In the genomic region with DNA sequence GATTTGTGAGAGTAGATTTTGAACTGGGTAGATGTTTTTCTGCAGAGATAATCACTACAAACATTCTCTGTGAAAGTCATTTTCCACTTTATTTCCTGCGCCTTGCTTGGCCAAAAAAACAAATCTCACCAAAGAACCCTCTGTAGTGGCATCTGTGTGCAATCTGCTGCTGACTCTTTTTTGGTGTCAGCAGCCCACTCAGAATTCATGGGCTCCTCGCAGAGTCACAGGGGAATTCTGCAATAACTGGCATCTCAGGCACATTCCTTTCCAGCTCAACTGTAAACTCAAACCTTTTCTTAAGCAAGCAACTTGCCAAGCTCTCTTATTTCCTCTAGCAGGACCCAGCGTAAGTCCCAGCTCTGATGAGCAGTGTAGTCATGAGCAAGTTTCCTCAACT, we compare ENCODE assay signal across 15 mouse cellular contexts.
DNase-seq lines count a peak whose midpoint lies in the region; ATAC-seq and TF ChIP-seq lines count a peak whose summit lies in the region.
"Had no signal": no experiment of that assay in that cellular context is flagged by ENCODE, and none has a peak within 500 bp of the region (broad histone marks: within the 10 kb centered on the region; RNA-seq: fewer than 3 reads in every experiment).

No protein-coding gene starts in this region.

- H3K4me1 ChIP-seq in lung, postnatal 0 days (ENCODE audit: insufficient read depth, low read depth, low read length): no peaks in the 10 kb centered on the region
- H3K4me1 ChIP-seq in intestine, postnatal 0 days (replicated peaks; ENCODE audit: control insufficient read depth, insufficient read depth, low read length): no peaks in the 10 kb centered on the region
- H3K4me1 ChIP-seq: embryonic facial prominence, embryonic 15.5 days; limb, embryonic 13.5 days had no signal

- no peak for TF ChIP-seq EP300 in lung, postnatal 0 days (IDR thresholded peaks at IDR 0.05)

- 48% methylated on average over 3 of the region's 3 CpGs for WGBS in lung, postnatal 0 days
- 69% methylated on average over 3 of the region's 3 CpGs for WGBS in intestine, postnatal 0 days

- no peak overlapping the region for H3K9ac ChIP-seq in lung, postnatal 0 days (replicated peaks; ENCODE audit: low read depth)
- no peak overlapping the region for H3K9ac ChIP-seq in intestine, postnatal 0 days (ENCODE audit: low read depth, low read length)
- H3K9ac ChIP-seq: embryonic facial prominence, embryonic 15.5 days; limb, embryonic 13.5 days had no signal

- peak; percentile 8 for DNase-seq in lung, postnatal 0 days (ENCODE audit: low spot score)
- DNase-seq in lung, postnatal 25 days (ENCODE audit: low spot score): no peak
- DNase-seq in layer of hippocampus, adult 11-12 months (ENCODE audit: low spot score): peak; percentile 79
- peak; percentile 65 to 82 for DNase-seq in left cerebral cortex, adult 9 months (ENCODE audit: low spot score in 2 of 2)
- DNase-seq in telencephalon, adult 2 months (ENCODE audit: low read depth, low spot score): peak; percentile 93
- no peak for DNase-seq in retina, embryonic 14.5 days (ENCODE audit: low spot score)
- DNase-seq in heart, postnatal 14 days: no peak
- DNase-seq: cerebellum, postnatal 10 days; gastrocnemius, postnatal 36 days; lung, postnatal 4 days had no signal

- H3K36me3 ChIP-seq in lung, postnatal 0 days (ENCODE audit: insufficient read depth, low read length): no peaks in the 10 kb centered on the region
- no peaks in the 10 kb centered on the region for H3K36me3 ChIP-seq in intestine, postnatal 0 days (ENCODE audit: control insufficient read depth, insufficient read depth)
- H3K36me3 ChIP-seq: embryonic facial prominence, embryonic 15.5 days; limb, embryonic 13.5 days had no signal

- intact Hi-C loops in heart, postnatal 14 days (cut with DNase I): no loop called here

- H3K27me3 ChIP-seq in lung, postnatal 0 days (replicated peaks; ENCODE audit: insufficient read depth, low read length): no peaks in the 10 kb centered on the region
- H3K27me3 ChIP-seq in intestine, postnatal 0 days (replicated peaks; ENCODE audit: control insufficient read depth, insufficient read depth, low read length): no peaks in the 10 kb centered on the region
- H3K27me3 ChIP-seq: embryonic facial prominence, embryonic 15.5 days; limb, embryonic 13.5 days had no signal

- H3K27ac ChIP-seq in lung, postnatal 0 days (ENCODE audit: low read length): no peak overlapping the region
- no peak overlapping the region for H3K27ac ChIP-seq in intestine, postnatal 0 days (ENCODE audit: low read depth, low read length)
- H3K27ac ChIP-seq: embryonic facial prominence, embryonic 15.5 days; limb, embryonic 13.5 days had no signal

- no peak for ATAC-seq in lung, postnatal 0 days
- no peak for ATAC-seq in intestine, postnatal 0 days
- ATAC-seq: CD4-positive, CD25-positive, alpha-beta regulatory T cell, adult 4 months; midbrain, embryonic 16.5 days had no signal

- TF ChIP-seq CTCF in lung, postnatal 0 days (IDR thresholded peaks at IDR 0.05): no peak
- TF ChIP-seq CTCF in intestine, postnatal 0 days (IDR thresholded peaks at IDR 0.05; ENCODE audit: low read depth): no peak

- H3K4me3 ChIP-seq in lung, postnatal 0 days (ENCODE audit: low read depth, low read length): no peak overlapping the region
- no peak overlapping the region for H3K4me3 ChIP-seq in intestine, postnatal 0 days (ENCODE audit: low read depth, low read length)
- H3K4me3 ChIP-seq: embryonic facial prominence, embryonic 15.5 days; limb, embryonic 13.5 days had no signal

- no peak overlapping the region for H3K4me2 ChIP-seq in lung, postnatal 0 days (replicated peaks; ENCODE audit: low read depth, low read length)
- H3K4me2 ChIP-seq in intestine, postnatal 0 days (replicated peaks; ENCODE audit: low read depth): no peak overlapping the region
- H3K4me2 ChIP-seq: embryonic facial prominence, embryonic 15.5 days; limb, embryonic 13.5 days had no signal

- H3K9me3 ChIP-seq in lung, postnatal 0 days (ENCODE audit: low read length): no peaks in the 10 kb centered on the region
- no peaks in the 10 kb centered on the region for H3K9me3 ChIP-seq in intestine, postnatal 0 days (ENCODE audit: control insufficient read depth)
- H3K9me3 ChIP-seq: embryonic facial prominence, embryonic 15.5 days; limb, embryonic 13.5 days had no signal

Comparison
In these comparisons a context has a peak if more than half of its experiments do, and no peak if none do; other contexts are left out.
1. DNase-seq: peak in lung, postnatal 0 days (single experiment), layer of hippocampus, adult 11-12 months (single experiment), left cerebral cortex, adult 9 months (2 of 2) and telencephalon, adult 2 months (single experiment); none in lung, postnatal 25 days (single experiment), retina, embryonic 14.5 days (single experiment) and heart, postnatal 14 days (0 of 2).